Mouse (Mus musculus) right cerebral cortex, adult 2 months (tissue): ENCODE measurements around the gene Smim17.
"Not testable (repeated sequence)": the region's sequence is repeated elsewhere in the genome, so short reads cannot be mapped to it uniquely, and the experiment has no call there.

Experiments used
- DNase-seq, 2 experiments: peaks; one replicate each; pipeline ENCODE4 v3.0.0; 2021 to 2022; ENCODE audit warnings: low spot score in 2 of 2

Gene Smim17

DNA sequence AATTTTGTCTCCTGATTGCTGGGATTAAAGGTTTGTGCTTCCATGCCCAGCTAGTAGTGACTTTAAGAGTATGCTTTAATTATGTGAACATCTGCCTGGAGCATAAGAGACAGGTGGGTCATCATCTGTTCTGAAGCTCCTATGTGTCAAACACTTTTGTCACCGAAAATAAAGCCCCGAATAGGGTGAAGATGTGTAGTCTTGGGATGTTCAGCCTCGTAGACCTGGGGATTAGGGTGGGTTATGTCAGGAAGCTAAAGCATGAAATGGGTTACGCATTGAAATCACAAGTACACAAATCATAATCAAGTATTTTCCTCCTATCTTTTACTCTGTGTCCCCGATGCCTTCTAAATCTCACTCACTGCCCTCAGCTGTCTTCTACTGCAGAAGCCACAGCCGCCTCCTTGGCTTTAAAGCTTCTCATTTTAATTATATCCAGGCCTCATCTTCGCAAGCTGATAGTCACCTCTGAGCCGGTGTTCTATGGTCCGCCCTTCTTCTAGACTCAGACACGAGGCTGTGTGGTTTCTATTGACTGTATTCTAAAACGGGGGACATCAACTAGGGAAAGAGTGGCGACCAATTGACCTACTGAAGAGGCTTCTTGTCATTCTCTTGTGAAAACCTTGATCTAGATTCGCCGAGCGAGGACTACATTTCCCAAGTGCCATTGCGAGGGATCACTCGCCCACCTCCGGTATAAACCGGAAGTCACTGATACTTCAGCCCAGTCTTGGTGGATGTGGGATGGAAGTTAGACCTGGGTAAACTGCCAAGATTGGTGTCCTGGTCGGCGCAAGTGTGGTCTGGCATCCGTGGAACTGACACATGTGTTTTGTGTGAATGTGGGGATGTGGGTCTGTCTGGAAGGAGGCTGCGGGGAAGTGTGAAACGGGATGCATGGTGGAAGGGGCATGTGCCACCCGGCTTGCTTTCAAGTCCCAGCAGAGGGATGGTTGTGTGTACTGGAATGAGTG, at the start of gene Smim17:
TSS of gene Smim17 (plus strand) at position 720 of the 980 bp plus-strand sequence.
- peak; percentile 75 to 81 for DNase-seq

DNA sequence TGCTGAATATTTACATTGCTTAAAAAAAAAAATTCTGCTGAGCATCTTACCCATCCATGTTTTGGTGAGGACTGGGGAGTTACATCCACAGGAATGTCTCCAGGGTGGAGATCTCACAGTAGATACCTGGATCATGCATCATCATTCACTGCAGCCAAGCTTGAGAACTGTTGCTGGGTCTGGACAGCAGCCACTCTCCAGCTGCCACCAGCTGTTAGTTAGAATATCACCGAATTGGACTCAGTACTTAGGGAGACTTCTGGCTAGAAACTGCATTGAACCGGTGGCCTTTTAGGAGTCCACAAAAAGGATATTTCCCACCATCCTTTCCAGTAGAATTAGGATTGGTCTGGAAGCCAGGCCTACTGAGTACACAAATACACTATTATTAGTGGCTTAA, 40.4 kb upstream of the Smim17 start:
- no peak for DNase-seq

DNA sequence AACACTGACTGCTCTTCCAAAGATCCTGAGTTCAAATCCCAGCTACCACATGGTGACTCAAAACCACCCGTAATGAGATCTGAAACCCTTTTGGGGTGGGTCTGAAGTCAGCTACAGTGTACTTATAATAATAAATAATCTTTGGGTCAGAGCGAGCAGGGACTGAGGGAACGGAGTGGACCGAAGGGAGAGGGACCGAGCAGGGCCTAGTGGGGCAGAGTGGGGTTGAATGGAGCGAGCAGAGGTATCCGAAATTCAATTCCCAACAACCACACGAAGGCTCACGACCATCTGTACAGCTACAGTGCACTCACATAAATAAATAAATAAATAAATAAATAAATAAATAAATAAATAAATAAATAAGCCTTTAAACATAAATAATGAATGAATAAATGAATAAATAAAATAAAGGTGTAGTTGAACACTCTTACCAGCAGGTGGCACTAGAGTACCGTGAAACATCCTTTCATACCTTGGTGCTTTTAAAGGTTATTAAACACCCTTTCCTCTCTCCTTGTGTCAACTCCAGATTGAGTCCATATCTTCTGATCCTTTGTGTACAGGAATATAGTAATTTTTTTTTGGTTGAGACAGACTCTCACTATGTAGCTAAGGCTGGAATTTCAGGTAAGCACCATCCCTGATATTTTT, 39.5 kb upstream of the Smim17 start:
- DNase-seq: no peak

DNA sequence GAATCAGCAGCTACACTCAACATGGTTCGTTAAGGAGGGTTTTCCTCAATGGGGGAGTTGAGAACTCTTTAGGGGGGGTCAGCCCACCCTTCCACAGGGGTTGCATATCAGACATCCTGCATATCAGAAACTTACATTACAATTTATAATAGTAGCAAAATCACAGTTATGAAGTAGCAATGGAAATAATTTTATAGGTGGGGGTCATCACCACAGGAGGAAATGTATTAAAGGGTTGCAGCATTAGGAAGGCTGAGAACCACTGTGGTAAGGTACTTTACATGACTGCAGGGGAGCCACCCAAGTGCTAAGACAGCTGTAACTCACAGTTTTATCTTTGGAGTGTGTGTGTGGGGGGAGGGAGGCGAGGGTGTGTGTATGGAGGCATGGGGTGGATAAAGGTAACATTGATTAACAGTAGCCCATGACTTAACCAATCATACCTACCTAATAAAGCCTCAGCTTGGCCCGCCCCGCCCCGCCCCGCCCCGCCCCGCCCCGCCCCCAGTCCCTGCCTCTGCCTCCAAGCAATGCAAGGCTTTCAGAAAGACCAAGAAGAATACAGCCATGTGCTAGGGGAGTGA, 37.9 kb upstream of the Smim17 start:
- no peak for DNase-seq

DNA sequence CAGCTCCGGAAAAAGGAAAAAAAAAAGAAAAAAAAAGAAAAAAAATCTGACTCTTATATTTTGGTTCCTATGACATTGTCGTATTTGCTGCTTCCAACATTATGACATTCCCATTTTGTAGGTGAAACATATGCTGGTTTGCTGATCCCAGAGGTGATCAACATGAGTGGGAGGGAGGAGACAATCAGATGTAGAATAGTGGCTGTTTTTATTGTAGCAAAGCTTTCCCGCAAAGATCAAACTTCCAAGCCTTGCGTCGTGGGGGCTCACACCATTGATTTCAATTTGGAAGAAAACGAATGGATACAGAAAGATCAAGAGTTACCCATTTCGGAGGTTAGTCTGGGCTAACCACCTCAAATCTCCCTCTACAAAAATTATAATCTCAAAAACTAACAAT, 36.8 kb upstream of the Smim17 start:
- DNase-seq: no peak

DNA sequence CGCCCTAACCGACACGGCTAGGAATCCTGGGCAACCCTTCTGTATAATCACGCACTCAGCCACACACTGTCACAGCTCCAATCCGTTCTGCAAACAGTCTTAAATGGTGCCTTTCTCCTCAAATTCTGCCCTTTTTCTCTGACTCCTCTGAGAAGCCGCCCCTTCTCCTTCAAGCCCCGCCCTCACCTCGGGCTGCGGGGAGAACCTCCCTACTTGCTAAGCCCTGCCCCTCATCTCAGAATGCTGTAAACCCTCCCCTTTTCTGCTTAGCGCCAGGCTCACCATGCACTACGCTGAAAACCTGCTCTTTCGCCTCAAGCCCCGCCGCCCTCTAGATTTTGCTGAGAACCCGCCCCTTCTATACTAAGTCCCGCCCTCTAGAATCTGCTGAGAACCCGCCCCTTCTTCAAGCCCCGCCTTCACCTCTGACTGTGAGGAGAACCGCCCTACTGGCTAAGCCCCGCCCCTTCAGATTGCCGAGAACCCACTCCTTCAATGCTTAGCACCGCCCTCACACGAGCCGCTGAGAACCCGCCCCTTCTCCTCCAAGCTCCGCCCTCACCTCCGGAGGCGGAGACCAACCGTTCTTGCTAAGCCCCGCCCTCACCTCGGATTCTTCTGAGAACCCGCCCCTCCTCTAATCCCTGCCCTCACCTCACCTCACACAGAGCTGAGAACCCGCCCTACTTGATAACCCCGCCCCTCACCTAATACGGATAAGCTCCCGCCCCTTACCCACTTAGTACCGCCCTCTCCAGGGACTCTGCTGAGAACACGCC, 36.1 kb upstream of the Smim17 start:
- peak; percentile 96 to 98 for DNase-seq

DNA sequence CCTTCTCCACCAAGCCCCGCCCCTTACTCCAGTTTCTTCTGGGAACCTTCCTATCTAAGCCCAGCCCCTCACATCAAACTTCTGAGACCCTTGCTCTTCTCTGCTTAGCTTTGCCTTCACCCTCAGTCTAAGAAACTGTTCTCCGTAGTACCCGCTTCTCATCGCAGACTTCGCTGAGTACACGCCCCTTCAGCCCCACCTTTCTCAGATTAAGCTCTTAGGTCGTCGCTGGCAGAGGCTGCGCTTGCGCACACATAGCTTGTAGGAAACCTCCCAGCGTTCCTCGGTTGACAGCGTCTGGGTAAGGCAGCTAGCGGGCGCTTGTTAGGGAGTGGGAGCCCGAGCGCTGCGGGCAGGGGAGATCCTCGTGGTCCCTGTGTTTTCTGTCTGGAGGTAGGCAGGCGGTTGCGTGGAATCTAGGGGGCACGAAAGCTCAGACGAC, 35.4 kb upstream of the Smim17 start, which contains the start of gene Zfp78:
TSS of gene Zfp78 (plus strand) at position 234 of the 442 bp plus-strand sequence.
- DNase-seq: peak; percentile 81 to 86

DNA sequence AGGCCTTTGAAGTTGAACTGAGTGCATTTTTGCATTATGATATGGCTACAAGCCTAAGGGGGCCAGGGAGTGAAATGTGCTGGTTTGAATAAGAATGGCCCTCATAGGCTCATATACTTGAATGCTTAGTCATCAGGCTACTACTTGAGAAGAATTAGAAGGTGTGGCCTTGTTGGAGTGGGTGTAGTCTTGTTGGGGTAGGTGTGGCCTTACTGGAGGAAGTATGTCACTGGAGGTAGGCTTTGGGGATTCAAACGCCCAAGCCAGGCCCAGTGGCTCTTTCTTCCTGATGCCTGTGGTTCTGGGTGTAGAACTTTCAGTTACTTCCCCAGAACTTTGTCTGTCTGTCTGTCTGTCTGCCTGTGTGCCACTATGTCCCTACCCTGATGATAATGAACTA, 33.8 kb upstream of the Smim17 start:
- no peak for DNase-seq

DNA sequence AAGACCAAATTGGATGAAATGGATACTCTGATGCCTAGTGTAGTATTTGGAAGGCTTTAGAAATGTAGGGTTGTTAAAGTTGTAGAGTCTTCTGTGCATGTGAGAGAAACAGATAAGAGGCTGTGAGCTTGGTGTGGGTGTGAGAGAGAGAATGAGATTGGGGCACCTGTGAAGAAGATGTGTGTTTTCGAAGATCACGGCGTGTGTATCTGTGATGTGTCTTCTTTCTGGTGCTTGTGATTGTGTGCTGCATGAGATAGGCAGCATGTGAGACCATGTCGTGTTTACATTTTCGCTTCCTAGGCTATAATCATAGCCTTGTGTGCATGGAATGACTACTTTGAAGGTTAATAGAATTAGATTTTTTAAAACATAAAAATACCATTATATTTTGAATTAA, 31.3 kb upstream of the Smim17 start:
- DNase-seq: no peak

DNA sequence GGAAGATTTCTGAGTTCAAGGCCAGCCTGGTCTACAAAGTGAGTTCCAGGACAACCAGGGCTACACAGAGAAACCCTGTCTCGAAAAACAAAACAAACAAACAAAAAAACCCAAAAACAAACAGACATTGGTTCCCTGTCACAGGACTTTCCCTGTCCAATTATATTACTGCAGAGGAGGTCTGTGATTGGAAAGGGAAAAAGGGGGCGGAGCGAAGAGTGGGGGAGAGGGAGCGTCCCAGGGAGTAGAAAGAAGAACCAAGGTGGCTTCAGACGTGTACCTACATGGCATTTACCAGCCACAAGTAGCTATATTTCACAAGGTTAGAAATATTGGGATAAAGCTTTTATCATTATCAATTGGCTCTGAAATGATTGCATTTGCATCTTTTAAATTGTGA, 30.4 kb upstream of the Smim17 start:
- DNase-seq: not testable (repeated sequence)

DNA sequence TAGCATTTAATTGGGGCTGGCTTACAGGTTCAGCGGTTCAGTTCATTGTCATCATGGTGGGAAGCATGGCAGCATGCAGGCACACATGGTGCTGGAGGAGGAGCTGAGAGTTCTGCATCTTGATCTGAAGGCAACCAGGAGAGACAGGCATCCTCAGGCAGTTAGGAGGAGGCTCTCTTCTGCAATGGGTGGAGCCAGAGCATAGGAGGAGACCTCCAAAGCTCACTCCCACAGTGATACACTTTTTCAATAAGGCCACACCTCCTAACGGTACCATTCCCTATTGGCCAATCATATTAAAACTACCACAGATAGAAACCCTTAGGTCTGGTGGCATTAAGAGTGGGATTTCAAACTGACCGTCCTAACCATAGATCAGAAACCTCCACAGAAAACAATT, 29.1 kb upstream of the Smim17 start:
- no peak for DNase-seq

DNA sequence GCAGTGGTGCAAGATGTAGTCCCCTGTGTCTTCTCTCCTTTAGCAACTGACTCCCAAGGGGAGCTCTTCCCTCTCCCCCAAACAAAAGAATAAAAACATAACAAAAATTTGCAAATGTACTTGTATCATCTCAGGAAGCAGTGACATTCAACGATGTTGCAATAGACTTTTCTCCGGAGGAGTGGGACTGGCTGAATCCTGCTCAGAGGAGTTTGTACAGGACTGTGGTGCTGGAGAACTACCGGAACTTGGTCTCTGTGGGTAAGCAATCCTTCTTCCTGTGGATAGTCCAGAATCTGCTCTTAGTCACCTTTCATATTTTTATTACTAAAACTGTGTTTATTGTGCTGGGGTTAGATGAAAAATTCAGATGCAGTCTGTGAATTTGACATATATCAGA, 25.5 kb upstream of the Smim17 start:
- DNase-seq: no peak

DNA sequence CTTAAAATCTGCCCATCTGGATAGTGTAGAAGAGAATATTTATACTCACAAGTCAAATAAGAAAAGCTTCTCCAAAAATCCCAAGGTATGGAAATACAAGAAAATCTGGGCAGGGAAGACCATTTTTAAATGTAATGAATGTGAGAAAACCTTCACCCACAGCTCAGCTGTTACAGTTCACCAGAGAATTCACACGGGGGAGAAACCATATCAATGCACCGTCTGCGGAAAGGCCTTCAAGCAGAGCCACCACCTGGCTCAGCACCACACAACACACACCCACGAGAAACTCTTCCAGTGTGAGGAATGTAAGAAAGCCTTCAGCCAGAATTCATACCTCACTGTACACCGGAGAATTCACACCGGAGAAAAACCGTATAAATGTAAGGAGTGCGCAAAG, 20.1 kb upstream of the Smim17 start:
- peak; percentile 73 to 77 for DNase-seq

DNA sequence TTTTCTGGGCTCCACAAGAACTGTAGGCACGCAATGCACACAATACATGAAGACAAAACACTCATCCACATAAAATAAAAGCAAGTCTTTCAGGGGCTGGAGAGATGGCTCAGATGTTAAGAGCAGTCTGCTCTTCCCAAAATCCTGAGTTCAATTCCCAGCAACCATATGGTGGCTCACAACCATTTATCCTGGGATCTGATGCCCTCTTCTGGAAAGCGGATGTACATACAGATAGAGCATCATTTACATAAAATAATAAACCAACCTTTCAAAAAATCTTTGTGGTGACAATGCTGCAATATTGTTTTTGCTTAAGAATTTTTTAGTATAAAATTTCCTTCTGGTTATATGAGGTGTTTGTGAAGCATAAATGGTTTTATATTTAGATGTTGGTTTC, 17.1 kb upstream of the Smim17 start:
- DNase-seq: no peak

DNA sequence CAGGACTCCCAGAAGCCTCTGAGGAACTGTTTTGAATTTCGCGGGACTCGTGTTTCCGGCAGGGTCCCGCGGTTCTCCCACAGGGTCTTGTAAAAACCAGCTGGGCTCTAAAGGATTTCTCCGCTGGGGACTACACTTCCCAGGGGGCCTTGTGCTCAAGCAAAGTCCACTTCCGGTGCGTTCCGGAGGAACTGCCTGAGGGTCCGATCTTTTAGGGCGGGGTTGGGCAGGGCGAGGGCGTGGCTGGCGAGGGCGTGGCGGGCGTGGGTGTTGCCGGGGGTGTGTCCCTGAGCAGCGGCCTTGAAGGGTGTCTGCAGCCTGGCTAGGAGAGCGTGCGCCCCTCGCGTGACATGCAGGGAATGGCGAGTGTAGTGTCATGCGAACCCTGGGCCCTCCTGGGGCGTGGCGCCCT, 15.5 kb upstream of the Smim17 start, which contains the start of gene Zfp28:
TSS of gene Zfp28 (plus strand) at position 252 of the 412 bp plus-strand sequence.
- DNase-seq: peak; percentile 86 to 92

DNA sequence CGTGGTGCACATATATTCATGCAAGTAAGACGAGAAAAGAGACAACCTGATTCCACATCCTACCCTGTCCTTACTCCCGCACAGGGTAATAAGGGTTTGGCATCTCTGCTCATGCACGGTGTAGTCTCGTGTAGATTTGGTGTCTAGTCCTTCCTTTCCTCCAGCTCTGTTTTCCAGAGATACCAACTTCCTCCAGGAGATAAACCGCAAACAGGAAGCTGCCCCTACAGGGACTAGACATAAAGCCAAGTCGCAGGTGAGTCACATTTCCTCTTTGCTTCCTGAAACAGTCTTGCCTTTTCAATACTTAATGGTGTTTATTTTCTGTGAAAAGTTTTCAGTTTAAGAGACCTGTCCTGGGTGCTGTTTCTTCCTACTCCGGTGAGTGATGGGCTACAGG, 14.5 kb upstream of the Smim17 start:
- no peak for DNase-seq

DNA sequence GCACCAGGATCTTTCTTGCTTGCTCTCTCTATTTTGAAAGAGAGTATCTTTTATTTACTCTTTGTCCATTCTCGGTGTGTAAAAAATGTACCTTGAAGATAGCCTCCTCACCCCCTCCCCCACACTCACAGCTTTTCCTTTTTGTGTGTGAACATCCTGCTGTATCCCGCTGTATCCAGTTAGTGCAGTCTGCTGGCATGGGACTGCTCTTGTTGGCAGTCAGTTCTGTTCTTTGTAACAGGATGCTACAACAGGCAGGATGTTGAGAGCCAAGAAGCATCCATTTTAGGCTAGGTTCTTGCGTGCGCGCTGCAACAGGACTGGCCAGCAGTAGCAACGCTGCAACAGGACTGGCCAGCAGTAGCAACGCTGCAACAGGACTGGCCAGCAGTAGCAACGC, 11.5 kb upstream of the Smim17 start:
- no peak for DNase-seq

DNA sequence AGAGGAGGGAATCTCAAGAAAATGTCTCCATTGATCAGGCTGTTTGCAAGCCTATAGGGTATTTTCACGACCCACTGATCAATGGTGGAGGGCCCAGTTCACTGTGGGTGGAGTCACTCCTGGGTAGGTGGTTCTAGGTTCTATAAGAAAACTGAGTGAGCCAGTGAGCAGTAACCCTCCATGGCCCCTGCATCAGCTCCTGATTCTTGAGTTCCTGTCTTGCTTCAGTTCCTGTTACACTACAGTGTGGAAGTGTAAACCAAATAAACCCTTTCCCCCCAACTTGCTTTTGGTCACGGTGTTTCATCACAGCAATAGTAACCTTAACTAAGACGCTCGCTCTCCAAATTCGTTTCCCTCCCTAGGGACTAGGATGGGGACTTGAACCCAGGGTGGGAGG, 9.5 kb upstream of the Smim17 start:
- no peak for DNase-seq

DNA sequence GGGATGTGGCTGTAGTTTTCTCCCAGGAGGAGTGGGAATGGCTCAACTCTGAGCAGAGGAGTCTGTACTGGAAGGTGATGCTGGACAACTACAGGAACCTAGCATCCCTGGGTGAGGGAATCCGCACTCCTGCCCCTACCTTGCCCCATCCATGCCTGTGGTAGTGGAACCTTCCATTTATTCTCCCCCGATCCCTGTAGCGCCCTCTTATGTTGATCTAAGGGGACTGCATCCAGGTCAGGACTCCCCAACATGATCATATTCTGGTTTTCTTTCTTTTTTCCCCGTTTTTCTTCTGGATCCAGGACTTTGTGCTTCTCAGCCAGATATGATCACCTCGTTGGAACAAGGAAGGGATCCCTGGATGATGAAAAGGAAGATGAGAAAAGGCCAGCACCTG, 9.1 kb upstream of the Smim17 start:
- DNase-seq: no peak

DNA sequence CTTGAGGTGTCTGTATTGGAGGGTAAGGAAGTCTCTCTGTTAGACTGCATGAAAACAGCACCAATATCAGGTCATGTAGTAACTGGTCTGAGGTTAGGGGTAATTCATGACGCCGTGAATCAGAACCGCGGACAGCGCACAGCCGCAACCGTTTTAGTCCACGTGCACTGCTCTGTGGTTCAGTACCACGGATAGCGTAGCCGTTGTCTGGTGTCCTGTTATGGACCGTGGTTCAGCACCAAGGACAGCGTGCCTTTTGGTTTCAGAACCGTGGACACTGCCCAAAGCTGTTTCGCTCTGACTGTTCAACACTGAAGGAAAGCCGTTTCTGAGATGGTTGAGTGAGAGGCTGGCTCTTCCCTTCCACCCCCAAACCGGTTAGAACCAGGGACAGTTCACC, 11.5 kb downstream of the Smim17 start, which contains the start of gene Gm20715:
TSS of gene Gm20715 (plus strand) at position 235 of the 400 bp plus-strand sequence.
- peak; percentile 67 to 77 for DNase-seq

DNA sequence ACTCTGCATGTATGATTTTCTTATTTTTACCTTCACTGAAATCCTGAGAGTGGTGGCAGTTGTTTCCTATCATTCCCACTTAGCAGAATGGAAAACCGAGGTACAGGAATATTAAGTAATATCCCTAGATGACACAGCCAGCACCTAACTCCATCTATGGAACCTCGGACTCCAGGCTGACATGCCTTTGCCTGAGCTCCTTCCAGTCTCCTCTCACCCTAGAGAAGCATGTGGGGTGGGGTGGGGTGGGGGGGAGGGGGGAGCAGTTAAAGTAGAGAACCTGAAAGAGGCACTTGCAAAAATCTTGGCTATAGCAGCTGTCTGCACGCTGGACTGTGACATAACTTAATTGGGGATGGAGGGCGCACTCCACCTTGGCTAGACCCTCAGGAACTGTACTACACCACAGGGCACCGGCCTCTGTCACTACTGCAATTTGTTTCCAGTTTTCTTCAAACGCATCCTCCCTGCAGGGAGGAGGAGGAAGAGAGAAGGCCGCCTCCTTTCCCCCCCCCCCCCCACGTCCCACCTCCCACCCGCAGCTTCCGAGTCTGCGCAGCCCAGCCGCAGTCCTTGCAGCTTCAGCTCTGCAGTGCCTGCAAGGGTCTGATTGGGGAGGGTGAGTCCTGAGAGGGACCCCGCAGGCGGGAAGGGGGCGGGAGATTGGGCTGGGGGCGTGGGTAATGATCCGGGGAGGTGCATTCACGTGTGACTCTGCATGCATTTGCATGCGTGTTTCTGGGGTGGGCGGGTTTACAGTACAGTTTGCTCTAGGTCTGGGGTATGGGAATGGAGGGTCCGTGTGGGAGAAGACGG, 16.3 kb downstream of the Smim17 start:
- DNase-seq: peak; percentile 30 to 31
